Mouse (Mus musculus) retina, postnatal 7 days (tissue): ENCODE measurements around the gene Eps8l3.

Experiments used
- DNase-seq: peaks from one replicate; pipeline ENCODE4 v3.0.0-alpha.2; 2012; ENCODE audit warnings: low read depth, low spot score

The Eps8l3 gene

GRCm38 (mm10) chr3:107877005-107877404 lies at the start of gene Eps8l3:
Gene Eps8l3 (plus strand): TSS chr3:107877229.
- no peak for DNase-seq

DNA sequence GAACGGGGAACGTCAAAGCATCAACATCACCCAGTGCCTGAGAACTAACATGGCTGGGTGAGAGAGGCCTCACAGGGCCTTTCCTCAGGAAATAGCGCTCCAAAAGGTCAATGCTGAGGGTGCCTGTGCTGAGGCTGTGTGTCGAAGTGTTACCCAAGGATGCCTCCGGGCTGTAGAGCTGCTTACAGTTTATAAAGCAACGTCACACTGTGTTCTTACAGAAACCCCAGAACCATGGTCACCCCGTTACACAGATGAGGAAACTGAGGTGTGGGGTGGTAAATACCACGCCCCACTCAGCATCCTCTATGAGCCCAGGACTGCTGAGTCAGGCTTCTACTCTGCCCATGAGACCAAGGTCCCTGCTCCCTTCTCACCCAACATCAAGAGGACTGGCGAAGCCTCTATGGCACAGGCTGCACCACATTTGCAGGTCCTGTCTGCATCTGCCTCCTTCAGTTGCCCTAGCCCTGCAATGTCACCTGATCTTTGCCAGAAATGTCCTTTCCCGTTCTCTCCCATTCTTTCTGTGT lies 49.1 kb upstream of the Eps8l3 start:
- DNase-seq, result no peak

DNA sequence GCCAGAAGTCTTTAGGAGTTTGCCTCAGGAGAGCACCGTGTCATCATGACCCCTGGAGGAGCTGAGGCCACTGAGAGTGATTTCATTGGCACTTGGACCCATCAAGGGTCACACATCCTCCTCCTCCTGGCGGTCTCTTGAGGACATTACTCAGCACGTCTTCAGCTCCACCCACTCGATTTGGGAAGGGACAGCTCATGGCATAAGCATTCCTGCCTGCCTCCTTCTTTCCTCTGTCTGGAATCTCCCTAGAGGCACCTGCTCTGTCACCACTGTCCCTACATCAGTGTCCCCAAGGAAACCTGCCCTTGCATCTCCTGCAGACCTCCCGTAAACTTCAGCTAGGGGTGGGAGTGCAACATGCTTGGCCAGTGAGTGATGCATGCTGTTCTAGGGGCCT lies 48.5 kb upstream of the Eps8l3 start:
- no peak for DNase-seq

DNA sequence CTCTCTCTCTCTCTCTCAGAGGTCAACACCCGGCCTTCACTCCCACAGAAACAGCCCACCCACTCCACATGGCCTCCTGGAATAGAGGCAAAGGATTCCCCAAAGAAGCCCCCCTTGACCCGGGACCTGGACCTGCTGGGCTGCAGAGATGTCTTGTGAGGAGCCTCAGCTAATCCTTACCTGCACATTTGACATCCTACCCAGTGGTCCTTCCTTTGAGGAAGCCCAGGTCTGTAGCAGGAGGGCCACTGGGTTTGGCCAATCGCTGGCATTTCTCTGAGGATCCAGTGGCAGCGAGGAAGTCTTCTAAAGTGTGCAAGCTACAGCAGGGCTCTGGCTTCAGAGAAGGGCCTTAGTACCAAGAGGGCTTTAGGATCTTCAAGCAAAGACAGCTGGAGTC lies 48.0 kb upstream of the Eps8l3 start:
- DNase-seq, result no peak

DNA sequence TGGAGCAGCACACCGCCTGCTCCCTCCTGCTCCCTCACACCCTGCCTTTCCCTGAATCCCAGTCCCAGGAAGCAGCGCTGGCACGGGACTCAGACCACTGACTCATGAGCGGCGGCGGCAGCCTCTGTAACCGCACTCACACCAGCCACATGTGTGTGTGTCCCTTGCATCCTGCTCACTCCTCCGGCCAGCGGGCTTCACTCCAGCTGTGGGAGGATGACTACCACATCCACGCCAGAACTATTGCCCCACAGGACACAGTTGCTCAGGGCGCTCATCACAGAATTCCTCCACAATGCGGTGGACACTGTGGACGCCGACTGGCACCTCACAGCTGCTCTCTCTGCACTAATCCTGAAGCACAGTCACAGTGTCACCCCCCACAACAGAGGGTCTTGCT lies 47.4 kb upstream of the Eps8l3 start:
- DNase-seq, result no peak

GRCm38 (mm10) chr3:107831875-107832554 lies 45.0 kb upstream of the Eps8l3 start:
- no peak for DNase-seq

GRCm38 (mm10) chr3:107832645-107833044 lies 44.4 kb upstream of the Eps8l3 start:
- no peak for DNase-seq

DNA sequence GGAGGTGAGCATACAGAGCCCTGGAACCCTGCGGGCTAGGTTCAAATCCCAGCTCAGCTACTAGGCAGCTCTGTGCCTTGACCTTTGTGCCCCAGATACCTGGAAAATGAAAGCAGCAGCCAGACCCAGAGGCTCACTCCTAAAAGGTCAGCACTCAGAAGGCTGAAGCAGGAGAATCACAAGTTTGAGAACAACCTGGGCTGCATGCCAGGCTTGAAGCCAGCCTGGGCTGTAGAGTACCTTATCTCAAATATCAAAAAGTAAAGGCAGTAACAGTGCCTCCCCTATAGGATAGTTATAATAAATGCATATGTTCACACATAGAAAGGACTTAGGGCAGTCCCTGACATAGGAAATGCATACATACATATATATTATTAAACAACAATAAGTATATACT lies 43.7 kb upstream of the Eps8l3 start:
- DNase-seq, result no peak

DNA sequence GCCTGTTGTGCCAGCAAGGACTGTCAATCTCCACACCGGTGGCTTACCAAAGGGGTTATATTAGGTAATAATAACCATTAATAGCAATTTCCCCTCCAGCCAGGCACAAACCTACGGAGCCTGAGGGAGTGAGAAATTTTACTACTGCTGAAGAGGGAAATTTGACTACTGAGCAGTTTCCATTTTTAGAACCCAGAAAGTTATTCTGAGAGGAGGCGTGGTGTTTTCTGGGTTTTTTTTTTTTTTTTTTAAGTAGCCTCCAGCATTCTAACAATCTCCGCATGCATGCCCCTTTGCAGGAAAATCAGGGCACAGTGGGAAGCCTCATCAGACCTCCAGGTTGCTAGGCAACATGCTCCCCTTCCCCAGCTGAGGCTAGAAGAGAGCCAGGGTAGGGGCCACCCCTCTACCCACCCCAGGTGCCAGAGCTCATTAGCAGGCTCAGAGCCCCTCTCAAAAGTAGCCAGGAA lies 43.1 kb upstream of the Eps8l3 start:
- DNase-seq, result no peak

GRCm38 (mm10) chr3:107835301-107835700 lies 41.7 kb upstream of the Eps8l3 start:
- no peak for DNase-seq

GRCm38 (mm10) chr3:107839855-107840254 lies 37.2 kb upstream of the Eps8l3 start:
- no peak for DNase-seq

DNA sequence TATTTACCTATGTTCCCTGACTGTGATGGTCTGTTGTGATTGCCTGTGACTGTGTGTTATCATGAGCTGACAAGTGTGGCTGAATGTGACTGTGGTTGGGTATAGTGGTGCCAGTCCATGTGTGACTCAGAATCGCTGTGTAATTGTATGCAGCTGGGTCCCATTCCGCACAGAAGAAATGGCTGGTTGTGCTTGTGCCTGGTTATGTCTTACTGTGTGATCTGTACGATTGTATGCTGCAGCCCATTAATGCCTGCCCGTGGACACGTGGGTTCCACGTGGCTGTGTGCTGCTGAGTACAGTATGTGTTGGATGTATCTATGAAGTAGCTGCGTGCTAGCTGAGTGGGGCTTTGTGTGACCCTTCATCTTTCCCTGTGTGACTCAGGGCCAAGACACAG lies 36.2 kb upstream of the Eps8l3 start:
- no peak for DNase-seq

DNA sequence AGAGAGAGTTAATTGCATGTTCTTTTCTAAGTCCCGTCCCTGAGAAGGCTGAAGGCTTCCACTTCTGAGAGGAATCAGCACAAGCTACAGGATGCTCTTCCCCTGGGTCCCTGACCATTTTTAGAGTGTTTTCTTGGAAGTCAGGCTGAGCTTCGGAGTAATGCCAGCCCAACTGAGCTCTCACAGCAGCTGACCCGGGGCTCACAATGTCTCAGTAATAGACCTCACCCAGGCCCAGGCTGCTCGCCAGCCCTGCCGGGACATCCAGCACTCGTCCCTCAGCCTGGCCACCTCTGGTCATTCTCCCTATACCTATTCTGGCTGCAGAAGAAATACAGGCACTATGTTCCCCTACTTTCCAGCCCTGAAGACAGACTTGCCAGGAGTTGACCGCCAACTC lies 35.7 kb upstream of the Eps8l3 start:
- no peak for DNase-seq

- no peak for DNase-seq
These were observed 33.6 kb upstream of the Eps8l3 start for GRCm38 (mm10) chr3:107843406-107843805.

DNA sequence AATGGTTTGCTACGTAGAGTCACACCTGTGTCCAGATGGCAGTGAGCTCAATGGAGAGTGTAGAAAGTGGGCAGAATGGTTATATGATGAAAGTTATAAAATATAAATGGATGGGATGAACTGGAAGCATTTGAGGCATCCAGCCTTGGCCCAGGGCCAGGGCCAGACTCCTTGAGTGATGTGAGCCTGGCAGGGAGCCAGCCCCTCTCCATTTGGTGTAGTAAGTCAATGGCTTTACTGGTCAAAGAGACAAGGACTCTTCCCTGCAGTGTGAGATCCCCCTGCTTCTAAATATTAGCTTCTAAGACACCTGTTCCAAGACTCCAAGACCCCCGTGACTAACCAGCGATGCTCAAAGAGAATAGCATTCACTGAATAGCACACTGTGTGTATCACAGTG lies 33.0 kb upstream of the Eps8l3 start:
- DNase-seq, result no peak

DNA sequence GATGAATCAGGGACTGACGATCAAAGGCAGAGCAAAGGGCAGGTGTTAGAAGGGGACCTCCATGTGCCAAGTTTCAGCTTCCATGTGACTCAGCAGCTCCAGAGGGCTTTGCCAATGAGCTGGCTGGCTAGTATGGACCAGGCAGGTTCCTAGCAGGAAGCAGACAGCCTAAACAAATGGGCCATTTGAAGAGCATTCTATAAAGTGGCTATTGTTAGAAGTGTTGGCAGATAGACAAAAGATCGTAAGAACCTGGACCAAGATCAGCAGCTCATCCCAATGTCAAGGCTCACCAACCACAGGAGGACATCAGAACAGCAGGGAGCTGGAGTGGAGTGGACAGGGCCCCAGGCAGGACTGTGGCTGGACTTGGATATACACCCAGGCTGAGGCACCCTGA lies 32.5 kb upstream of the Eps8l3 start:
- DNase-seq, result no peak

DNA sequence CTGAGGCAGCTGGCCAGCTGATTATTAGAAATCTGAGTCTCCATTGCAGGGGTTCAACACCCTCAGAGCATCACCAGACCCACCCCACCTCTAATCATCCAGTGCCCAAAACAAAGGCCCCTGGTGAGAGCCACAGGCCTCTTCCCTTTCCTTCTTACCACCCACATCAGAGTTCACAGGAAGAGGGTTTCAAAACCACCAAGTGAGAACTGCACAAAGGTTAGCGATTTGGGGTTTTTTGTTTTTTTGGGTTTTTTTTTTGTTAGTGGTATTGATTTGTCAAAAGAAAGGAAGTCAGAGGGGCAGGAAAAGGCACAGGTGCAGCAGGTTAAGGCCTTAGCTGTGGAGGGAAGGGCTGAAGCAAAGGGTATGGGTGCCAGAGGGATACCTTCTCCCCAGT lies 30.9 kb upstream of the Eps8l3 start:
- DNase-seq, result no peak

DNA sequence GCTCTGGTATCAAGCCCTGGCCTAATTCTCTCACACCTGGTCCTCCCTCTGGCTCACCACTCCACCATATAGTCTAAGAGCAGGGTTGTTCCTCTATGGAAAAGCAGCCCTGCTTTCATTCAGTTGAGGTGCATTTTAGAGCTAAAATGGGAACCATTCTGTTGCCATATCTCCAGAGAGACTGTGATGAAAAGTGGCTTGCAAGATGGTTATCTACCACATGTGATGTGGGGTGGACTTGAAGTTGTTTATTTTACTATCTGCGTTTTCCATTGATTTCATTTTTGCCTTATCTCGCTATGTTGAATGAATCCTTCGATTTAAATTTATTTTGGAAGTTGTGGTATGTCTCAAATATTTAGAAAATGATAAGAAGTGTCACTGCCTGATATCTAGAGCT lies 30.2 kb upstream of the Eps8l3 start:
- DNase-seq, result no peak

DNA sequence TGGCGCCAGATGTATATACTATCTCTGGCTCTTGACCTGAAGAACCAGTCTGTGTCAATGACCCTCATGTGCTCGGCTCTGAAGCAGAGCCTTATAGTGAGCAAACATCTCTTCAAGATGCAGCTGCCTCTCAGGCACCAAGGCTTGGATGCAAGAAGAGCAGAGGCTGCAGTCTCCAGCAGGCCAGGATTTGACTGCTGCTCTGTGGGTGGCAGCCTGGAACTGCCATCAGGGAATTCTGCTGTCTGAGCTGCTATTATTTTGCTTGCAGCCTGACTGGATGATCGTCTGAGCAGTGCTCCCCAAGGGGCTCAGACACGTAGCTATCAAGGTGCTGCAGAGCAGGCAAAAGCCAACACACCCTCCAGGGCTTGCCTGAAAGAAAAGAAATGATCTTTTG lies 28.9 kb upstream of the Eps8l3 start:
- no peak for DNase-seq

GRCm38 (mm10) chr3:107849000-107849692 lies 27.9 kb upstream of the Eps8l3 start:
- DNase-seq, result no peak

DNA sequence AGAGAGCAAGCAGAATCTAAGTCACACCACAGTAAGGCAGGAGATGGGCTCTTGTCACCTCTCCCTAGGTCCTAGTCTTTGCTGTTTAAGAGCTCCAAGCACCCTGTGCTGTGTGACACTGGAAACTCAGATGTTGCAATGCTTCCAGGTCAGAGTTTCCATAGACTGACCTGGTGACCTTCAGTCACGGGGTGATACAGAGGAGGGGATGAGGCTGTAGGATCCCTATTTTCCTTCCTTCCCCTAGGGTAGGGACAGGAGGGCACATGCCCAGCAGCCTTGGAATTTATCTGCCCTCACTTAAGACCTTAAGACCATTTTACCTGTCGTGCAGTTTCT lies 27.4 kb upstream of the Eps8l3 start:
- no peak for DNase-seq

DNA sequence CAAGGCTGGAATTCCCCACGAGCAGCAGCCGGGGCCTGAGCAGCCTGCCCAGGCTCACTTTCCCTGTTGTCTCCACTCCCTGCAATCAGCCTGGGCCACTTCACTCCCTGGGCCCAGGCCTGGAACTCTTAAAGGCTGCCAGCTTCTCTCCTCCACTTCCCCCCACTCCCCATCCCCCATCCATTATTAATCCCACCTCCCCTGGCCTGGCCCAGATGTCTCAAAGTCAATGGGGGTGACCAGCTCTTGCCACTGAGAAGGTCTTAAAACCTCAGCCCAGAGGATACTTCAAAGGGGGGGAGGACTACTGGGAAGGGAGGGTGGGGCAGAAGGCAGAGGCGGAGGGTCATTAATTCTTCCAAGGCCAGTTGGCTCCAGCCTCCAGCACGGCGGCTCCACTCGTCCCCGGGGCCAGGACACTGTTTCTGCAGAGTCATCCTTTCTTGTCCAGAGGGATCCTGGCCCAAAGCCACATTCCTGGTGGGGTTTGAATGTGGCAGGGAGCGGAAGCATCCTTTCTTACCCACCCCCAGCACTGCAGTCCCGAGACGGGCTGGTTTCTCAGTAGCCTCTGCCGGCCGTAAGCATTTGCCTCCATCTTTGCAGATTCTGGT lies 26.5 kb upstream of the Eps8l3 start:
- no peak for DNase-seq

- DNase-seq, result no peak
These were observed 24.2 kb upstream of the Eps8l3 start for GRCm38 (mm10) chr3:107852786-107853185.
